Mouse (Mus musculus) midbrain, embryonic 14.5 days (tissue): Measurements from ENCODE around the gene Vmn2r6. TPM values are rescaled to one million over a fixed set of nuclear protein-coding genes. Genes with fewer than 3 reads are reported as not detected.
"Not testable (repeated sequence)": the region's sequence is repeated elsewhere in the genome, so short reads cannot be mapped to it uniquely, and the experiment has no call there.

ENCODE experiments used
- ATAC-seq: fragments of 200-750 bp; cut with Nextera tagmentation; 2 replicates; pipeline ENCODE4 v1.8.0; 2017; ENCODE audit warnings: moderate number of reproducible peaks, moderate library complexity; ENCODE audit not compliant: low FRiP score, low TSS enrichment
- DNase-seq: peaks from one replicate; pipeline ENCODE4 v3.0.0-alpha.2; 2015
- H3K27ac ChIP-seq: fragments of 300-500 bp; sonication (generic); replicated peaks from 2 replicates; pipeline ENCODE4 v1.5.1; 2014; ENCODE audit warnings: mild to moderate bottlenecking, low read depth, low read length, moderate library complexity
- H3K27me3 ChIP-seq: fragments of 300-500 bp; sonication (generic); 2 replicates; pipeline ENCODE4 v1.6.1; 2014; ENCODE audit warnings: low read length, control low read depth, mixed read lengths; ENCODE audit not compliant: control insufficient read depth, insufficient read depth
- H3K36me3 ChIP-seq: fragments of 300-500 bp; sonication (generic); 2 replicates; pipeline ENCODE4 v1.6.1; 2014; ENCODE audit warnings: low read length, control low read depth; ENCODE audit not compliant: control insufficient read depth, insufficient read depth
- H3K4me1 ChIP-seq: fragments of 300-500 bp; sonication (generic); 2 replicates; pipeline ENCODE4 v1.6.1; 2014; ENCODE audit warnings: mild to moderate bottlenecking, antibody characterized with exemption, low read length, control low read depth; ENCODE audit not compliant: control insufficient read depth, insufficient read depth
- H3K4me2 ChIP-seq: fragments of 300-500 bp; sonication (generic); 2 replicates; pipeline ENCODE4 v1.6.1; 2014; ENCODE audit warnings: mild to moderate bottlenecking, low read length, moderate library complexity
- H3K4me3 ChIP-seq: fragments of 300-500 bp; sonication (generic); replicated peaks from 2 replicates; pipeline ENCODE4 v1.5.1; 2014; ENCODE audit warnings: low read depth, low read length
- H3K9ac ChIP-seq: fragments of 300-500 bp; sonication (generic); replicated peaks from 2 replicates; pipeline ENCODE4 v1.6.1; 2014; ENCODE audit warnings: mild to moderate bottlenecking, low read length, moderate library complexity
- H3K9me3 ChIP-seq: fragments of 300-500 bp; sonication (generic); 2 replicates; pipeline ENCODE4 v1.6.1; 2016; ENCODE audit warnings: low read length, control low read depth, mixed read lengths; ENCODE audit not compliant: control insufficient read depth
- WGBS: fragments of 180-500 bp; shearing (Covaris S2); extraction: QIAGEN DNeasy Blood & Tissue Kit; methylation state at CpG from one replicate; pipeline ENCODE4 v1.1.7; 2014; 5-methylcytosine and 5-hydroxymethylcytosine counted together
- polyA plus RNA-seq: library from polyadenylated mRNA; unstranded; fragments of >200 nt; fragmentation: Nextera tagmentation; extraction: Ambion mirVana; gene quantifications from 2 replicates; pipeline ENCODE4 v1.2.1, GENCODE M21; 2014

Gene Vmn2r6
- polyA plus RNA-seq = not detected in 2 replicates

DNA sequence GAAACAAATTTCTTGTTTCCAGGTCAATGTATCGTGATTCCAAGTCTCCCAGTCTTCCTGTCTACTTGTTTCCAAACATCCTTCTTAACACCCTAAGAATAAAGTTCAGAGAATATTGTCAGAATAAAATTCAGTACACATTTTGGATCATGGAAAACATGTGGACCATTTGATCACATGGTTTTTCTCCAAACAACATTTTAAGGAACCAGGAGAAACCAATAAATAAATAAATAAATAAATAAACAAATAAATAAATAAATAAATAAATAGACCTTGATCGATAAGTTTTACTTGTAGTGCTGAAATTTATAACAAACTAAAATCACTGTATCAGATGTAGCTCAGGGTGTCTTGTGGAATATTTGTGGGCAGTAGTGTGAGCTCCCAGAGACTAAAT is at the start of gene Vmn2r6:
Gene Vmn2r6 (minus strand): TSS at position 101 of the 400 bp plus-strand sequence.
- H3K4me2 ChIP-seq, H3K4me3 ChIP-seq, DNase-seq, H3K27ac ChIP-seq, ATAC-seq, H3K4me1 ChIP-seq, H3K36me3 ChIP-seq, H3K9ac ChIP-seq, H3K9me3 ChIP-seq, H3K27me3 ChIP-seq: not testable (repeated sequence)
- WGBS = 95% methylated on average over 2 of the region's 2 CpGs

GRCm38 (mm10) chr3:64587618-64588017 is 22.0 kb upstream of the Vmn2r6 start:
- DNase-seq = peak; percentile 3
- H3K4me1 ChIP-seq = no peaks in the 10 kb centered on the region
- no peak overlapping the region for H3K4me3 ChIP-seq
- no peaks in the 10 kb centered on the region for H3K27me3 ChIP-seq
- no peak for ATAC-seq
- no peak overlapping the region for H3K27ac ChIP-seq
- H3K9ac ChIP-seq = no peak overlapping the region
- WGBS = 70% methylated on average over 9 of the region's 9 CpGs
- no peaks in the 10 kb centered on the region for H3K9me3 ChIP-seq
- H3K36me3 ChIP-seq = no peaks in the 10 kb centered on the region
- H3K4me2 ChIP-seq = no peak overlapping the region

DNA sequence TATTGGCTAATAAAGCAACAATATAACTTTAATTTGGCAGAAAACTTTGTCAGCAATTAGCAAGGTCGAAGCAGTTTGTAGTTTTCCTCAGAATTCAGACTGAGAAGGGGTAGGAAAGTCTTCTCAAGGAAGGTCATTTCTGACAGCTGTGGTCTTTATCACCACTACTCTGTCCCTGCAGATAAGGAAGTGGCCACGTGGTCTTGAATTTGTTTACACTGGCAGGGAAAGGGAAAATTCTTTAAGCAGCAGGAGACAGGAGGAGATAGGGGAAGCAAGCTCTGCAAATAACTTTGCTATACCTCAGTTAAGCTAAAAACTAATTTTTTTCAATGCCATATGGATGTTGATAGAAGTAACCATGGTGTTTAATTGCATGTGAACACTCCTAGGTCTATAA is 3.2 kb upstream of the Vmn2r6 start:
- WGBS = 52% methylated on average over 2 of the region's 2 CpGs
- not testable (repeated sequence) for DNase-seq, H3K4me1 ChIP-seq, H3K36me3 ChIP-seq, H3K4me2 ChIP-seq, H3K27me3 ChIP-seq, H3K9ac ChIP-seq, H3K4me3 ChIP-seq, H3K9me3 ChIP-seq, H3K27ac ChIP-seq, ATAC-seq

DNA sequence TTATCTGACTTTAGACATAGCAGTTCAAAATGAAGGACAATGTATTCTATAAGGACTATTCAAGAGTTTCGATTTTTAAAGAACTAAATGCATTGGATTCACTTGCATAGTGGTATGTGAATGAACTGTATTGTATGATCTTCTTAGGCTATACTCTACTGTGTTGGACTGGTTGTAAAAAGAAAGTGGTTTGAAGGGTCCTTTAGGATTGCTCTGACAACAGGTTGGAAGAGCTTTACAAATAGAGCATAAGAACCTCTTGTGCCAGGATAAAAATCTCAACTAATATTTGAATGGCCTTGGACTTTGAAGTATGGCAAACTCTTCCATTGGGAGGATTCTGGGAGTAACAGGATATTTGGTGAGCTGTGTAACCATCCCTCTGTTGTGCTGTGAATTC is 42.0 kb downstream of the Vmn2r6 start:
- DNase-seq, H3K27me3 ChIP-seq, H3K9ac ChIP-seq, ATAC-seq, H3K4me1 ChIP-seq, H3K36me3 ChIP-seq, H3K9me3 ChIP-seq, H3K27ac ChIP-seq, H3K4me3 ChIP-seq, H3K4me2 ChIP-seq: not testable (repeated sequence)
- WGBS = 81% methylated on average over 1 of the region's 1 CpGs

DNA sequence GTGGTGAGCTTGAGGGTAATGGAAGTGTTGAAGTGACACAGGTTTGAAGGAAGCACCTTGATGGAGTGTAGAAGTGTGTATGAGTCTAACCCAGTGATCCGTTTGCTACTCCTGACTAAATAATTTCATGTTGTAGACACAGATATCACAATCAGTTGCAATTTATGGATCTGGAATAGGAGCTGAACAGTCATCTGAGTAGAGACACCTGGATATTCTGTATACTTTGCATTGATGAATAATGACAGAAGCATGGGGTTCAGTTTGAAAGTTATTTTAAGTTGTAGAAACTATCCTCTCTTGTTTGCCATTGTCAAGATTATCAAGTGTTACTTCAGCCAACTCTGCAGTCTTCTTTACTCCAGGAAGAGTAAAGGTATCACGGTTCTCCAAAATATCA is 55.9 kb downstream of the Vmn2r6 start, which contains the start of gene Vmn2r5:
Gene Vmn2r5 (minus strand): TSS at position 101 of the 400 bp plus-strand sequence.
- H3K4me2 ChIP-seq, H3K27me3 ChIP-seq, H3K9ac ChIP-seq, H3K36me3 ChIP-seq, H3K27ac ChIP-seq, DNase-seq, H3K4me1 ChIP-seq, H3K4me3 ChIP-seq, H3K9me3 ChIP-seq, ATAC-seq: not testable (repeated sequence)
- no CpG with 5 or more reads among the region's 2 CpGs for WGBS

Other genes with a start within 250 kb of the Vmn2r6 start
- gene Vmn2r4, start 150.5 kb downstream of the Vmn2r6 start, polyA plus RNA-seq = not detected in 2 replicates
- not detected in 2 replicates for gene Vmn2r5, start 56.0 kb downstream of the Vmn2r6 start, polyA plus RNA-seq